Mouse (Mus musculus): Measurements from ENCODE around the gene Bcl6b. TPM values are rescaled to one million over a fixed set of nuclear protein-coding genes. Genes with fewer than 3 reads are reported as not detected.
A peak's percentile ranks its signal among the peaks of the same experiment; 100 is the strongest.

Bcl6b gene
- polyA plus RNA-seq, 1 experiment from 2014 or later, result 7.1 TPM

DNA sequence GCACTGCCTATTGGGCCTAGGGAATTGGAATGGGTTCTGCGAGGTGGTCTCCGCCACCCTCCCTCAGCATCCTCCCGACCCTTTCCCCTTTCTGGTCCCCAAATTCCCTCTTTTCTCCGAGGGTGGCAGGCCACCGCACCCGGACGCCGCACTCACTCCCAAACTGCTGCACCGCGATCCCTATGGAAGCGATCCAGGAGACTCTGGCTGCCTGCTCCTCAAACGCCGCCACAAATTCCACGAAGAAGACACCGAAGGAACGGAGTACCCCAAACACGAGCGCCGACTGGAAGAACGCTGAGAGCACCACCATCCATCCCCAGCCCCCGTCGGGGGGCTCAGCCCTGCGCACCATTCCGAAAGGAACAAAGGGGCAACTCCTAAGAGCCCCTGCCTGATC is 9.3 kb downstream of the Bcl6b start:
- peaks cover 50% of the 10 kb centered on the region for H3K27me3 ChIP-seq
- WGBS, result 2% methylated on average over 24 of the region's 24 CpGs

GRCm38 (mm10) chr11:70219873-70220272 is 9.7 kb downstream of the Bcl6b start:
- no peaks in the 10 kb centered on the region for H3K9me3 ChIP-seq
- H3K4me3 ChIP-seq (replicated peaks), result peak overlapping the region; percentile 52
- H3K4me2 ChIP-seq, result peak overlapping the region; percentile 81
- peaks cover 50% of the 10 kb centered on the region for H3K27me3 ChIP-seq
- peaks cover 27% of the 10 kb centered on the region; the same call in 1 of the 2 replicates for H3K36me3 ChIP-seq
- H3K27ac ChIP-seq, result peak overlapping the region; percentile 80; the same call in 1 of the 2 replicates
- H3K9ac ChIP-seq (replicated peaks), result peak overlapping the region; percentile 68
- peaks cover 34% of the 10 kb centered on the region for H3K4me1 ChIP-seq (replicated peaks)
- WGBS, result 67% methylated on average over 7 of the region's 7 CpGs
- ATAC-seq (ENCODE audit: insufficient number of reproducible peaks, insufficient read depth, low FRiP score, low TSS enrichment, low read depth), result no peak

More for the DNA sequence above, 9.3 kb downstream of the Bcl6b start:
- ATAC-seq (ENCODE audit: insufficient number of reproducible peaks, insufficient read depth, low FRiP score, low TSS enrichment, low read depth), result no peak
- Histone ChIP-seq H3K9me3 (no peaks in the 10 kb centered on the region), H3K9ac (replicated peaks) (peak overlapping the region; percentile 68), H3K27ac (peak overlapping the region; percentile 80), H3K36me3 (peaks cover 27% of the 10 kb centered on the region; the same call in 1 of the 2 replicates), H3K4me3 (replicated peaks) (peak overlapping the region; percentile 52), H3K4me2 (peak overlapping the region; percentile 81), H3K4me1 (replicated peaks) (peaks cover 33% of the 10 kb centered on the region)

GRCm38 (mm10) chr11:70218741-70219470 is 10.7 kb downstream of the Bcl6b start:
- WGBS, result 86% methylated on average over 15 of the region's 15 CpGs
- Histone ChIP-seq H3K27me3 (peaks cover 50% of the 10 kb centered on the region), H3K4me1 (replicated peaks) (peaks cover 44% of the 10 kb centered on the region), H3K36me3 (peaks cover 27% of the 10 kb centered on the region; the same call in 1 of the 2 replicates), H3K4me2 (peak overlapping the region; percentile 81), H3K9me3 (no peaks in the 10 kb centered on the region), H3K27ac (no peak overlapping the region), H3K9ac (replicated peaks) (0 out of 2 replicates have a peak overlapping the region, but pooled peaks have one; percentile 31), H3K4me3 (replicated peaks) (0 out of 2 replicates have a peak overlapping the region, but pooled peaks have one; percentile 52)
- no peak for ATAC-seq (ENCODE audit: insufficient number of reproducible peaks, insufficient read depth, low FRiP score, low TSS enrichment, low read depth)

DNA sequence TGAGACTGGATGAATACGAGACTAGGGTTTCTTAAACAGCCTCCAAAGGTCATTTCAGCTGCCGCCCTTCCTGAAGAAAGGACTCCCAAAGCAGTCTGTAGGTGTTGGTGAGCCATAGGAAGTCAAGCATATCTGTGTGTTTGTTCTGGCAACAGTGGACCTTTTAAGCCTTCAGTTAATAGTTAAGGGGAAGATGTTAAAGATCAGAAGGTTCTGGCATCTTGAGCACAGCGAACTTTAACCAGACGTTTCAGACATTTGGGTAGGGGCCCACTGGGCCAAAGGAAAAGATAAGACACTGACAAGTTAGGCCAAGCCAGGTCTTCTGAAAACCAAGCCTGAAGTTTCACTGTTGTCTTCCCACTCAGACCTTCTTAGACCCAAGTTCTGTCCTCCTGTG is 11.6 kb downstream of the Bcl6b start:
- ATAC-seq (ENCODE audit: insufficient number of reproducible peaks, insufficient read depth, low FRiP score, low TSS enrichment, low read depth), result no peak
- WGBS, result 89% methylated on average over 4 of the region's 4 CpGs
- peaks cover 53% of the 10 kb centered on the region for H3K27me3 ChIP-seq

DNA sequence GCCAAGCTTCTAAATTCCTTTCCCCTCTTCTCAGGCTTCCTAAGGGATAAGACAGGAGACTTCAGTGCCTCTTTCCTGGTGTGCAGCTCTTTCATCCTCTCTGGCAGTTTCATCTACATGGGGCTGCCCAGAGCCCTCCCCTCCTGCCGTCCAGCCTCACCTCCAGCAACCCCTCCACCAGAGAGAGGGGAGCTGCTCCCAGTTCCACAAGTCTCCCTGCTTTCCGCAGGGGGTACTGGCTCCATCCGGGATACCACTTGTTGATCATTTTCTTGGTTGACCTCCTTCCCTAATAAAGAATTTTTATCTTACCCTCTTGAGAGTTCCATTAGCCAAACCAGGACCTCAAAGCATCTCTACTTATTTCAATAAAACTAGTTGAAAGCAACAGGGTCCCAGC is 13.5 kb downstream of the Bcl6b start:
- peaks cover 27% of the 10 kb centered on the region; the same call in 1 of the 2 replicates for H3K36me3 ChIP-seq
- peaks cover 39% of the 10 kb centered on the region for H3K4me1 ChIP-seq (replicated peaks)
- H3K27me3 ChIP-seq, result peaks cover 62% of the 10 kb centered on the region
- no peaks in the 10 kb centered on the region for H3K9me3 ChIP-seq
- H3K4me3 ChIP-seq (replicated peaks), result no peak overlapping the region
- no peak for ATAC-seq (ENCODE audit: insufficient number of reproducible peaks, insufficient read depth, low FRiP score, low TSS enrichment, low read depth)
- H3K4me2 ChIP-seq, result no peak overlapping the region
- H3K9ac ChIP-seq (replicated peaks), result no peak overlapping the region
- no peak overlapping the region for H3K27ac ChIP-seq
- WGBS, result 54% methylated on average over 3 of the region's 3 CpGs

More for the DNA sequence above, 11.6 kb downstream of the Bcl6b start:
- peaks cover 47% of the 10 kb centered on the region for H3K4me1 ChIP-seq (replicated peaks)
- no peaks in the 10 kb centered on the region for H3K9me3 ChIP-seq
- H3K4me2 ChIP-seq, result no peak overlapping the region
- no peak overlapping the region for H3K9ac ChIP-seq (replicated peaks)
- no peak overlapping the region for H3K27ac ChIP-seq
- H3K36me3 ChIP-seq, result peaks cover 27% of the 10 kb centered on the region; the same call in 1 of the 2 replicates
- no peak overlapping the region for H3K4me3 ChIP-seq (replicated peaks)

DNA sequence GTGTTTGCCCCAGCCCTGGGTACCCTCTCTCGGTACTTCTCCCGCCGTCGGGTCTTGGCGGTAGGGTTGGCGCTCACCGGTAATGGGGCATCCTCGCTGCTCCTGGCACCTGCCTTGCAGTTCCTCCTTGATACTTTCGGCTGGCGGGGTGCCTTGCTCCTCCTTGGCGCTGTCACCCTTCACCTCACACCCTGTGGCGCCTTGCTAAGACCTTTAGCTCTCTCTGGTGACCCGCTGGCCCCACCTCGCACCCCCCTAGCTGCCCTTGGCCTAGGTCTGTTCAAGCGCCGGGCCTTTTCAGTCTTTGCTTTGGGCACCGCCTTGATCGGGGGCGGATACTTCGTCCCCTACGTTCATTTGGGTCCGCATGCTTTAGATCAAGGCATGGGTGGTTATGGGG is 14.3 kb downstream of the Bcl6b start:
- peak overlapping the region; percentile 71 for H3K4me2 ChIP-seq
- no peak for ATAC-seq (ENCODE audit: insufficient number of reproducible peaks, insufficient read depth, low FRiP score, low TSS enrichment, low read depth)

GRCm38 (mm10) chr11:70214856-70215209 is 14.8 kb downstream of the Bcl6b start:
- Histone ChIP-seq H3K9me3 (no peaks in the 10 kb centered on the region), H3K4me1 (replicated peaks) (peaks cover 31% of the 10 kb centered on the region), H3K4me3 (replicated peaks) (peak overlapping the region; percentile 41), H3K4me2 (peak overlapping the region; percentile 71), H3K27ac (no peak overlapping the region), H3K27me3 (peaks cover 67% of the 10 kb centered on the region), H3K9ac (replicated peaks) (no peak overlapping the region), H3K36me3 (peaks cover 27% of the 10 kb centered on the region; the same call in 1 of the 2 replicates)
- no peak for ATAC-seq (ENCODE audit: insufficient number of reproducible peaks, insufficient read depth, low FRiP score, low TSS enrichment, low read depth)
- WGBS, result 3% methylated on average over 18 of the region's 18 CpGs

More for the DNA sequence above, 14.3 kb downstream of the Bcl6b start:
- Histone ChIP-seq H3K9ac (replicated peaks) (no peak overlapping the region; the same call in 1 of the 2 replicates), H3K36me3 (peaks cover 27% of the 10 kb centered on the region; the same call in 1 of the 2 replicates), H3K4me1 (replicated peaks) (peaks cover 36% of the 10 kb centered on the region), H3K4me3 (replicated peaks) (peak overlapping the region; percentile 41), H3K9me3 (no peaks in the 10 kb centered on the region), H3K27me3 (peaks cover 67% of the 10 kb centered on the region), H3K27ac (no peak overlapping the region)
- 10% methylated on average over 22 of the region's 22 CpGs for WGBS

- Histone ChIP-seq H3K4me1 (replicated peaks) (peaks cover 26% of the 10 kb centered on the region), H3K36me3 (peaks cover 27% of the 10 kb centered on the region; the same call in 1 of the 2 replicates), H3K9ac (replicated peaks) (peak overlapping the region; percentile 57), H3K27ac (no peak overlapping the region), H3K9me3 (no peaks in the 10 kb centered on the region), H3K4me2 (peak overlapping the region; percentile 71), H3K27me3 (peaks cover 67% of the 10 kb centered on the region), H3K4me3 (replicated peaks) (peak overlapping the region; percentile 41)
- peak; percentile 49; the same call in 1 of the 2 replicates for ATAC-seq (ENCODE audit: insufficient number of reproducible peaks, insufficient read depth, low FRiP score, low TSS enrichment, low read depth)
- WGBS, result 1% methylated on average over 46 of the region's 46 CpGs
Observed at GRCm38 (mm10) chr11:70214191-70214855, 15.3 kb downstream of the Bcl6b start.

DNA sequence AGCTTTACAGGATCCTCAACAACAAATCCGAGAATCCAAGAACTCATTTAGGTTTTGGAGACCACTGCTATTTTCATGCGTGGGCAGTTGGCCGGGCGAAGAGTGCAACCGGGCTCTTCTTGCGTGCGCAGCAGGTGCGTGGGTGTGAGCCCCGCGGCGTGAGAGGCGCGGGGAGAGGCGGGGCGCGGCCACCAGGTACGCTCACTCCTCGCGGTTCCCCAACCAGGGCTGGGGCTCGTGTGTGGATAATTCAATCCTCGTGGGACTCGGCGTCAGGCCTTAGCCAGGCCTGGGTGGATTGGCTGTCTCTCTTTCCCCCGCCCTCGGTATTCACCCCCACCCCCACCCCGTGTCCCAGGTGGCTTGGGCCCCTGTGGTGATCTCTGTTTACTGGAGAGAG is 15.9 kb downstream of the Bcl6b start:
- WGBS, result 9% methylated on average over 26 of the region's 26 CpGs
- Histone ChIP-seq H3K27ac (no peak overlapping the region), H3K27me3 (peaks cover 67% of the 10 kb centered on the region), H3K36me3 (peaks cover 23% of the 10 kb centered on the region; the same call in 1 of the 2 replicates), H3K4me2 (peak overlapping the region; percentile 71), H3K9ac (replicated peaks) (peak overlapping the region; percentile 57), H3K9me3 (no peaks in the 10 kb centered on the region), H3K4me3 (replicated peaks) (peak overlapping the region; percentile 41), H3K4me1 (replicated peaks) (peaks cover 21% of the 10 kb centered on the region)
- no peak for ATAC-seq (ENCODE audit: insufficient number of reproducible peaks, insufficient read depth, low FRiP score, low TSS enrichment, low read depth)

GRCm38 (mm10) chr11:70212896-70213295 is 16.7 kb downstream of the Bcl6b start:
- H3K4me2 ChIP-seq, result no peak overlapping the region
- no peaks in the 10 kb centered on the region for H3K9me3 ChIP-seq
- peaks cover 15% of the 10 kb centered on the region; the same call in 1 of the 2 replicates for H3K36me3 ChIP-seq
- WGBS, result 13% methylated on average over 9 of the region's 9 CpGs
- H3K27me3 ChIP-seq, result peaks cover 67% of the 10 kb centered on the region
- no peak overlapping the region for H3K4me3 ChIP-seq (replicated peaks)
- H3K9ac ChIP-seq (replicated peaks), result no peak overlapping the region
- peaks cover 18% of the 10 kb centered on the region for H3K4me1 ChIP-seq (replicated peaks)
- no peak for ATAC-seq (ENCODE audit: insufficient number of reproducible peaks, insufficient read depth, low FRiP score, low TSS enrichment, low read depth)
- H3K27ac ChIP-seq, result no peak overlapping the region

- H3K27ac ChIP-seq, result no peak within 1 kb of the TSS
- peaks cover 18% of the 10 kb centered on the region for H3K4me1 ChIP-seq (replicated peaks)
- no peak for ATAC-seq (ENCODE audit: insufficient number of reproducible peaks, insufficient read depth, low FRiP score, low TSS enrichment, low read depth)
- no peaks in the 10 kb centered on the region for H3K9me3 ChIP-seq
- peaks cover 10% of the 10 kb centered on the region; the same call in 1 of the 2 replicates for H3K36me3 ChIP-seq
- H3K4me3 ChIP-seq (replicated peaks), result peak within 1 kb of the TSS; percentile 41
- peaks cover 62% of the 10 kb centered on the region for H3K27me3 ChIP-seq
- no peak within 1 kb of the TSS for H3K9ac ChIP-seq (replicated peaks)
- WGBS, result 61% methylated on average over 6 of the region's 6 CpGs
- H3K4me2 ChIP-seq, result peak within 1 kb of the TSS; percentile 71
Observed at GRCm38 (mm10) chr11:70212423-70212822, 17.2 kb downstream of the Bcl6b start, which contains the start of gene Slc16a11. Gene Slc16a11, plus strand, starts transcription at chr11:70212752.
